Mouse (Mus musculus) spleen, postnatal 14 days (tissue): ENCODE data around the gene Dynlt1b.
"Not testable (repeated sequence)": the region's sequence is repeated elsewhere in the genome, so short reads cannot be mapped to it uniquely, and the experiment has no call there.

Source experiments
- DNase-seq, 2 experiments: peaks; one replicate each; pipeline ENCODE4 v3.0.0; 2021 to 2022; ENCODE audit warnings: low spot score in 2 of 2

Gene Dynlt1b

GRCm38 (mm10) chr17:6422805-6423204, 7.1 kb upstream of the Dynlt1b start:
- DNase-seq = not testable (repeated sequence)

- DNase-seq = not testable (repeated sequence)
These were observed 5.5 kb upstream of the Dynlt1b start for GRCm38 (mm10) chr17:6424294-6424980.

GRCm38 (mm10) chr17:6425325-6425724, 4.6 kb upstream of the Dynlt1b start:
- DNase-seq = not testable (repeated sequence)

GRCm38 (mm10) chr17:6426869-6427268, 3.0 kb upstream of the Dynlt1b start:
- not testable (repeated sequence) for DNase-seq

GRCm38 (mm10) chr17:6428926-6429325, 986 bp upstream of the Dynlt1b start:
- DNase-seq = not testable (repeated sequence)

- not testable (repeated sequence) for DNase-seq
These were observed 594 bp downstream of the Dynlt1b start for GRCm38 (mm10) chr17:6430410-6431001.

- DNase-seq = not testable (repeated sequence)
These were observed 2.5 kb downstream of the Dynlt1b start for GRCm38 (mm10) chr17:6432456-6432855.

GRCm38 (mm10) chr17:6433691-6434090, 3.8 kb downstream of the Dynlt1b start:
- not testable (repeated sequence) for DNase-seq

- DNase-seq = not testable (repeated sequence)
These were observed 8.2 kb downstream of the Dynlt1b start for GRCm38 (mm10) chr17:6438080-6438479.

GRCm38 (mm10) chr17:6439913-6440312, 10.0 kb downstream of the Dynlt1b start:
- not testable (repeated sequence) for DNase-seq

GRCm38 (mm10) chr17:6440493-6441077, 10.7 kb downstream of the Dynlt1b start:
- not testable (repeated sequence) for DNase-seq

- not testable (repeated sequence) for DNase-seq
These were observed 11.3 kb downstream of the Dynlt1b start for GRCm38 (mm10) chr17:6441254-6441653.

GRCm38 (mm10) chr17:6442513-6442912, 12.6 kb downstream of the Dynlt1b start:
- not testable (repeated sequence) for DNase-seq

- not testable (repeated sequence) for DNase-seq
These were observed 16.1 kb downstream of the Dynlt1b start for GRCm38 (mm10) chr17:6445794-6446587.

GRCm38 (mm10) chr17:6448293-6448692, 18.4 kb downstream of the Dynlt1b start:
- DNase-seq = not testable (repeated sequence)

- DNase-seq = not testable (repeated sequence)
These were observed 19.3 kb downstream of the Dynlt1b start for GRCm38 (mm10) chr17:6449166-6449565.

GRCm38 (mm10) chr17:6451205-6451604, 21.3 kb downstream of the Dynlt1b start:
- DNase-seq = not testable (repeated sequence)

- not testable (repeated sequence) for DNase-seq
These were observed 22.8 kb downstream of the Dynlt1b start for GRCm38 (mm10) chr17:6452689-6453088.

GRCm38 (mm10) chr17:6454703-6455102, 24.8 kb downstream of the Dynlt1b start:
- DNase-seq = not testable (repeated sequence)

- not testable (repeated sequence) for DNase-seq
These were observed 26.0 kb downstream of the Dynlt1b start for GRCm38 (mm10) chr17:6455883-6456282.

- DNase-seq = not testable (repeated sequence)
These were observed 26.9 kb downstream of the Dynlt1b start for GRCm38 (mm10) chr17:6456614-6457402.
